In genomic region chr10:94477366-94478225, GRCm38 (mm10) we compare ENCODE assay signal across 19 mouse cellular contexts.
"Had no signal": no experiment of that assay in that cellular context is flagged by ENCODE, and none has a peak within 500 bp of the region (broad histone marks: within the 10 kb centered on the region; RNA-seq: fewer than 3 reads in every experiment).

No protein-coding gene starts in this region.

- H3K4me3 ChIP-seq: lung, embryonic 15.5 days; midbrain, embryonic 10.5 days; midbrain, embryonic 12.5 days; myocyte; neural tube, embryonic 13.5 days; neural tube, embryonic 15.5 days had no signal

- H3K9me3 ChIP-seq: lung, embryonic 15.5 days; neural tube, embryonic 13.5 days had no signal

- H3K4me2 ChIP-seq: lung, embryonic 15.5 days; midbrain, embryonic 12.5 days; neural tube, embryonic 13.5 days; neural tube, embryonic 15.5 days had no signal

- DNase-seq: lung, adult 2 months; lung, postnatal 10 days; lung, postnatal 4 days; midbrain, embryonic 14.5 days; retina, postnatal 1 day; right cerebral cortex, adult 18-20 months; right cerebral cortex, postnatal 25 days; right cerebral cortex, postnatal 4 days; spleen, adult 18-20 months; thymus, adult 18-20 months; thymus, postnatal 14 days; thymus, postnatal 36 days had no signal

- H3K27me3 ChIP-seq: lung, embryonic 15.5 days; midbrain, embryonic 12.5 days; neural tube, embryonic 13.5 days; neural tube, embryonic 15.5 days had no signal

- H3K27ac ChIP-seq: lung, embryonic 15.5 days; midbrain, embryonic 10.5 days; midbrain, embryonic 12.5 days; neural tube, embryonic 13.5 days; neural tube, embryonic 15.5 days had no signal

- H3K36me3 ChIP-seq: lung, embryonic 15.5 days; midbrain, embryonic 10.5 days; midbrain, embryonic 12.5 days; neural tube, embryonic 13.5 days; neural tube, embryonic 15.5 days had no signal

- H3K4me1 ChIP-seq: lung, embryonic 15.5 days; midbrain, embryonic 10.5 days; midbrain, embryonic 12.5 days had no signal

- H3K9ac ChIP-seq: lung, embryonic 15.5 days; midbrain, embryonic 12.5 days; neural tube, embryonic 13.5 days; neural tube, embryonic 15.5 days had no signal

- ATAC-seq: midbrain, embryonic 16.5 days had no signal
